Mouse (Mus musculus) 416B (cell line): ENCODE data around the gene Mrpl55.
"Not testable (repeated sequence)": the region's sequence is repeated elsewhere in the genome, so short reads cannot be mapped to it uniquely, and the experiment has no call there.

ENCODE experiments used
- DNase-seq: peaks from one replicate; pipeline ENCODE4 v3.0.0; 2011; ENCODE audit warnings: low read depth

Gene Mrpl55

GRCm38 (mm10) chr11:59191231-59192058 lies 10.8 kb upstream of the Mrpl55 start:
- peak; percentile 95 for DNase-seq

- no peak for DNase-seq
Observed at GRCm38 (mm10) chr11:59192059-59192386, 10.3 kb upstream of the Mrpl55 start, which contains the start of gene Guk1. Guk1 (minus strand) TSS chr11:59192212.

GRCm38 (mm10) chr11:59196230-59196629 lies 6.1 kb upstream of the Mrpl55 start:
- DNase-seq = no peak

GRCm38 (mm10) chr11:59201216-59202002 lies 877 bp upstream of the Mrpl55 start:
- DNase-seq = peak; percentile 50

- DNase-seq = peak; percentile 95
Observed at GRCm38 (mm10) chr11:59208153-59208831, 6.0 kb downstream of the Mrpl55 start, which contains the start of gene 2310033P09Rik. 2310033P09Rik (plus strand) TSS chr11:59208321.

GRCm38 (mm10) chr11:59209003-59209441 lies 6.7 kb downstream of the Mrpl55 start:
- DNase-seq = peak; percentile 82

- no peak for DNase-seq
Observed at GRCm38 (mm10) chr11:59209580-59209979, 7.3 kb downstream of the Mrpl55 start.

GRCm38 (mm10) chr11:59210020-59210419 lies 7.7 kb downstream of the Mrpl55 start:
- no peak for DNase-seq

GRCm38 (mm10) chr11:59211561-59211960 lies 9.3 kb downstream of the Mrpl55 start:
- DNase-seq = not testable (repeated sequence)

GRCm38 (mm10) chr11:59212320-59212719 lies 10.0 kb downstream of the Mrpl55 start:
- peak; percentile 70 for DNase-seq

- no peak for DNase-seq
Observed at GRCm38 (mm10) chr11:59212892-59213494, 10.7 kb downstream of the Mrpl55 start.

- no peak for DNase-seq
Observed at GRCm38 (mm10) chr11:59216955-59217354, 14.7 kb downstream of the Mrpl55 start.

- DNase-seq = no peak
Observed at GRCm38 (mm10) chr11:59218389-59218998, 16.2 kb downstream of the Mrpl55 start.

GRCm38 (mm10) chr11:59219064-59219463 lies 16.8 kb downstream of the Mrpl55 start:
- DNase-seq = peak; percentile 64

GRCm38 (mm10) chr11:59221604-59222003 lies 19.3 kb downstream of the Mrpl55 start:
- DNase-seq = no peak

GRCm38 (mm10) chr11:59222306-59222705 lies 20.0 kb downstream of the Mrpl55 start:
- no peak for DNase-seq

GRCm38 (mm10) chr11:59224025-59224424 lies 21.7 kb downstream of the Mrpl55 start:
- no peak for DNase-seq

- DNase-seq = peak; percentile 28
Observed at GRCm38 (mm10) chr11:59224470-59224869, 22.2 kb downstream of the Mrpl55 start.

GRCm38 (mm10) chr11:59225167-59225566 lies 22.9 kb downstream of the Mrpl55 start:
- no peak for DNase-seq

- DNase-seq = peak; percentile 63
Observed at GRCm38 (mm10) chr11:59226251-59226650, 24.0 kb downstream of the Mrpl55 start.
